Mouse (Mus musculus): ENCODE data around the gene Slc4a5.

Slc4a5 gene

DNA sequence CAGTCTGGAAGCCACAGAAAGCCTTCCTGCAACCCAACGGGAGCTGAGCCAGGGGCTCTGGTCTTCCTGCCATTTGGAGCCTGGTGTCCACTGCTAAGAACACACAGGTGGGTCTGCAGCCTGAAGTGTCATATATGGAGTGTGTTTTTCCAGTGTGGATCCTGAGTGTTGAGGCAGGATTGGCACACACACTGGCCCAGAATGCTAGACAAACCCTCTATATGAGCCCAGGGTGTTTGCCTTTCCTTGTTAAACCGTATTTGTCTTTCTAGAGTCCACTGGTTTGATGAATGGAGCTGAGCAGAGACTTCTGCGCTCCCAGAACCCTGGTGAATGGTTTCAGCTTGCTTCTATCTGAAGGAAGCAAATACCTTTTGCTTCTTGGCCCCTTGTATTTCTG is at the start of gene Slc4a5:
Slc4a5 (plus strand) TSS at position 15 of the 400 bp plus-strand sequence.
- DNase-seq (ENCODE audit: low spot score) = no peak

DNA sequence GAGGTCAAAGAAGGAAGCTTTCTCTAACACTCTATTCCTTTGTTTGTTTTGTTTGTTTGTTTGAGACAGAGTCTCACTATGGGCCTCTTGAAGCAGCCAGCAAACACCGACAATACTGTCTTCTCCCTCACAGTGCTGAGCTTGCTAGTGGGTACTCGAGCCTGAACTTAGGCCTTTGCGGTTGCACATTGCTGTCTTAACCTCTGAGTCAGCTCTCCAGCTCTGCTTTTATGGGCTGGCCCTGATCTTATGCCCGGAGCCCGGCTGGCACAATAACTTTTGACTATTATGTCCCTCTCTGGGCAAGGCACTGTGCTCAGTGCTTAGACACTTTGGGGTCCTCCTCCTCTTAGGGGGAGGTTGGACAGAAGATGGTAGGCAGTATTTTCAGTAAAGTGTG is 49.8 kb upstream of the Slc4a5 start:
- peak; percentile 32 for DNase-seq (ENCODE audit: low spot score)

- DNase-seq (ENCODE audit: low spot score) = no peak
Observed at GRCm38 (mm10) chr6:83171063-83171462, 48.6 kb upstream of the Slc4a5 start.

GRCm38 (mm10) chr6:83172240-83172920 is 47.2 kb upstream of the Slc4a5 start:
- no peak for DNase-seq (ENCODE audit: low spot score)

DNA sequence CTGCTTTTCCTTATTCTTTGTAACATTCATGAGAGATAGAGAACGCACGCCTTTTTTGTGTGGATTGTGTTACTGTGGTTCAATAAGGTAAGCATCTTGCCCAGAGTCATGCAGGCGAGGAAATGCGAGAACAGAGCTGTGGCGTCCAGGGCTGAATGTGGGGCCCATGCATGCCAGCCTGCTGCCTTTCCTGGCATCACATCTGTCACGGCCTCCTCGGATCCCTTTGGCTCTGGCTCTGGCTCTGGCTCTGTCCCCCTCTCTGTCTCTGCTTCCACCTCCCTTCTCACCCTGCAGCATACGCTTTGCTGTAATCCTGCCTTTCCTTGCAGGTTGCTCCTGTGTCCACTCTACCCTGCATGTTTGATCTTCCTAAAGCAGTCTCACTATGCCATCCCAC is 43.6 kb upstream of the Slc4a5 start:
- DNase-seq (ENCODE audit: low spot score) = no peak

GRCm38 (mm10) chr6:83179390-83180117 is 40.1 kb upstream of the Slc4a5 start:
- DNase-seq (ENCODE audit: low spot score) = no peak

DNA sequence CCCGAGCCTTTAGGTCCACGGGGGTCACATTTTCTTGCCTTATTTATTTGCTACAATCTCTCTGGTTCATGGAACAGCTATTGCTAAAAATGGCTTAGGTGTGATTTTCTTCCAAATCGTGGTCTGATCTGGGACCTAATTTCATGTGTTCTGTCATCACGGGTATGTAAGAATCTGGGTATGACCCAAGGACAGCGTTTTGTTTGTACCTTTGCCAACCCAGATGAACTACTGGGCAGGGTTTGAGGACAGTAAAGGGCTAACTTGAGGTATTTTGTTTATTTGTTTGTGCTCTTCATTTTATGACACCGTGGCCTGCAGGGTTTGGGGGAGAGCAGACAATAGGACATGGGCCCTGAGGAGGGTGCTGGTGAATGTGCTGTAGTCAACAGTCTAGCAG is 39.0 kb upstream of the Slc4a5 start:
- no peak for DNase-seq (ENCODE audit: low spot score)

GRCm38 (mm10) chr6:83184858-83185435 is 34.7 kb upstream of the Slc4a5 start:
- no peak for DNase-seq (ENCODE audit: low spot score)

DNA sequence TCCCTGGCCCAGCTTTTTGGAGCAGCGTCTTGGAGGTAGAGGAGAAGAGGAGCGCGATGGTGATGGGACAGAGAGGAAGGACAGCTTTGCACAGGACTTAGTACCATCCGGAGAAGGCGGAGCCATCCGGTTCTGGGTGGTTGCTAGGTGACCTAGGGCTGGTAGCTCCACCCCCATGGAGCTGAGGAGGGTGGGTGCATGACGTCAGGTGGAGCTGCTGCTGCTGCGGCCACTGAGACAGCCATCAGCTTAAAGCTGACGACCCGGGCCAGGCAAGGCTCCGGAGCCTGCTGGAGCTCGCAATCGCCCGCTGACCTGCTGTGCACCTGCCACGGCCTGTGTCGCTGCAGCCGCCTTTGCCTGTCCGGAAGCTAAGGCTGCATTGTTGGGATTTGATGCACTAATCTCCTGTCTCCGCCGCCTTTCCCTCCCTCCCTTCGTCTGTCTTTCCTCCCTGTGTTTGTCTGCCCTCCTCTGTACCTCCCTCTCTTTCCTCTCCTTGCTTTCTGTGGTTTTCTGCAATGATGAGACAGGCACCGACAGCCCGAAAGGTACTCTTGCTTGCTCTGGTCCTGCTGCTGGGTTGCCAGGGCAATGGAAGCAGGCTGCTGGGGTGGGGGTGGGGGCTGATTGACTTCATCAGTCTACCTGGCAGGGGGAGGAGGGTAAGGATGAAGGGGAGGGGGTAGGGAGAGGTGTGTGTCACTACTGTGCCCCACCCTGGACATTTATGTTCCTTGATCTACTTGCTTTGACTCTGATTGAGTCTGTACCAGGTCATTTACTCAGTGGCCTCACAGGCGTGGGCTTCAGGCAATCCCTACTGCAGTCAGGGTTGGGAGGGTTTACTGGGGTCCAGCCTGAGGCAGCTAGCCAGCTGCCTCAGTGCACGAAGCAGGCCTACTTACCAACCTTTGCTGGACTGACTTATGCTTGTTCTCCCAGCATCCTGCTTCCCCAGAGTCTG is 33.5 kb upstream of the Slc4a5 start:
- DNase-seq (ENCODE audit: low spot score) = peak; percentile 24

GRCm38 (mm10) chr6:83186946-83187345 is 32.7 kb upstream of the Slc4a5 start:
- DNase-seq (ENCODE audit: low spot score) = no peak

GRCm38 (mm10) chr6:83193571-83193970 is 26.1 kb upstream of the Slc4a5 start:
- DNase-seq (ENCODE audit: low spot score) = no peak

DNA sequence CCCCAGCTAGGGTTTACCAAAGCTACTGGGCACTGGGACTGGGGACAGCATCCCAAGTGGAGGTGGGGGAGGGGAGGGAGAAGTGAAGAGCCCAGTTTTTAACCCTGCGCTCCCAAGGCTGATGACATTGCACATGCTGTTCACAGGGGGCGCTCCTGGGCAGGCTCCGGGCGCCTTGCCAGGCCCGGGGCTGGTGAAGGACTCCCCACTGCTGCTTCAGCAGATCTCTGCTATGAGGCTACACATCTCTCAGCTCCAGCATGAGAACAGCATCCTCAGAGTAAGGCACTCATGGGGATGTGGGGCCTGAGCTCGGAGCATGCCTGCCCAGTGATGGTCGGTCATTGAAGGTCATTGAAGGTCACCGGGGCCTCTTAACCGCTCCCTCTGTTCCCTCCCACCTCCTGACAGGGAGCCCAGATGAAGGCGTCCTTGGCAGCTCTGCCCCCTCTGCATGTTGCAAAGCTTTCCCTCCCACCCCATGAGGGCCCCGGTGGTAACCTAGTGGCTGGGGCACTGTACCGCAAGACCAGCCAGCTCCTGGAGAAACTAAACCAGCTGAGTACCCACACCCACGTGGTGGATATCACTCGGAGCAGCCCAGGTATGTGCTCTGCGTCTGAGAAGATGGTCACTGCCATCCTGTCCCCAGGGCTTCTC is 22.2 kb upstream of the Slc4a5 start:
- peak; percentile 25 for DNase-seq (ENCODE audit: low spot score)

GRCm38 (mm10) chr6:83203320-83203719 is 16.3 kb upstream of the Slc4a5 start:
- DNase-seq (ENCODE audit: low spot score) = no peak

DNA sequence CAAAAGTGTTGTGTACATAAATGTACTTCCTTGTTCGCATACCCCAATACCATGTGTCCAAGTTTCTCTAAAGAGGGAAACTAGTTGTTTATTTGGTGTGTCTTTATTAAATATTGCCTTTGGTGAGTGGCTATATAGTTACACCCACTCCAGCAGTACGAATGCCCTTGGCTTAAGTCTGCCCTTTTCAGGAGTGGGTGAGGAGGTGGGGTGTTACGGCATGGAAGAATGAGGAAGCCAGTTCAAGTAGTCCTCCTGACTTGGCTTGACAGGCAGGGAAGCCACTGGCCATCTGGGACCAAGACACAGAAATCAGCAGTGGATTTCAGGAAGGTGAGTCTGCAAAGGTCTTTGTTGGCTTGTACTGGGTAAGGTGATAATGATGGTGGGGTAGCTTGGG is 13.8 kb upstream of the Slc4a5 start:
- DNase-seq (ENCODE audit: low spot score) = no peak

- DNase-seq (ENCODE audit: low spot score) = no peak
Observed at GRCm38 (mm10) chr6:83206321-83206720, 13.3 kb upstream of the Slc4a5 start.

DNA sequence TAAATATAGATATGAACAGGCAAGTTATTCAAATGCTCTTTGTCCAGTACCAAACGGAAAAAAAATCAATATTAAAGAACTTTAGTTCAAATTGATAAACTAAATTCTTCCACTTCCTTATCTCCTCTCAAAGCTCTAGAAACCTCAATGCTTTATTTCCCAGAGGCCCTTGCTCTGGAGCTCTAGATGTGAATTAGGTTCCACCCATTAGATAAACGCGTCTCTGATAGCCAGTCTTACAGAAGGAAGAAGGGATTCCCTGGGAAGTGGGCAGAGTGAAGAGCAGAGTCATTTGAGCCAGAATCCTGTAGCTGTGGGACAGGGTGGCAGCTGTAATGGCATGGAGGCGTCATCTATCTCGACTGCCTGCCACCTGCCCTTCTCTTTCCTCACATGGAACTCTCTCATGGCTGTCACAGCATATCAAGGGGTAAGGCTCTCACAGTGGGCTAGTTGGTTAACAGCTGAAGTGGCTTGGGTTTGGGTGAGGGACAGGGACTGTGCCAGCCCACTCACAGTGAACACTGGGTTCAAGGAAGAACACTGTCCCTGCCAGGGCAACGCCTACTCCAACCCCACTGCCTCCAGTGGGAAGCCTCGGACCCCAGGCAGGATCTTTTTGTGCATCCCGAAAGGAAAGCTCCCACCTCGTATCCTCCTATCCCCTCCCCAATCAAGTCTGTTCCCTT is 12.1 kb upstream of the Slc4a5 start:
- no peak for DNase-seq (ENCODE audit: low spot score)

DNA sequence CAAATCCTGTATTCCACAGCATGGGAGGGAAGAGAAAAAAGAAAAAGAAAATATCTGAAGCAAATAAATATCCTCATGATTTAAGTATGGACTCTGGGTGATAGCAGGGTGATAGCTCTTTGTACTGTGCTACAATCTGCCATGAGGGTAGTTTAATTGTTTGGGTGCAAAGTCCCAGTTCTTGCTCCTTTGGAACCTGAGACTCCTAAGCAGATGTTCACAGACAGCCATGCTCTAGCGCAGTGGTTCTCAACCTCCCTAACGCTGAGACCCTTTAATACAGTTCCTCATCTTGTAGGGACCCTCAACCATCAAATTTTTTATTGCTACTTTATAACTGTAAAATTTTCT is 11.6 kb upstream of the Slc4a5 start:
- no peak for DNase-seq (ENCODE audit: low spot score)

DNA sequence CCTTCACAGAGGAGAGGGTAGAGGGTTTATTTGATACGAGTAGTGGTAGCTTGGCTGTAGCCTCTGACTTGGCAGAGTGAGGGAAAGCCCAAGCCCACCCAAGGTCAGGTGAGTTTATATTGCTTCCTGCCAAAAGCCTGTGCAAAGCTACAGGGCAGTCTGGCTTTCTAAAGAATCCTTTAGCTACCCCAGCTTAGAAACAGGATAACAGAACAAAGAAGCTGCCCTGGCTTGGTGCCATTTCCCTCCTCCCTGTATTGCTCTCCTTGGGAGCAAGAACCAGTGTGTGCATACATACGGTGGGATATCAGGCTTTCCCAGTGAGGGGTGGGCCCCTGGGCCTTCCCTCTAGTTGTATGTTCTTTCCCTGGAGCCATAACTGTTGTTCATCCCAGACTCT is 9.1 kb upstream of the Slc4a5 start:
- no peak for DNase-seq (ENCODE audit: low spot score)

GRCm38 (mm10) chr6:83211526-83211925 is 8.1 kb upstream of the Slc4a5 start:
- no peak for DNase-seq (ENCODE audit: low spot score)

DNA sequence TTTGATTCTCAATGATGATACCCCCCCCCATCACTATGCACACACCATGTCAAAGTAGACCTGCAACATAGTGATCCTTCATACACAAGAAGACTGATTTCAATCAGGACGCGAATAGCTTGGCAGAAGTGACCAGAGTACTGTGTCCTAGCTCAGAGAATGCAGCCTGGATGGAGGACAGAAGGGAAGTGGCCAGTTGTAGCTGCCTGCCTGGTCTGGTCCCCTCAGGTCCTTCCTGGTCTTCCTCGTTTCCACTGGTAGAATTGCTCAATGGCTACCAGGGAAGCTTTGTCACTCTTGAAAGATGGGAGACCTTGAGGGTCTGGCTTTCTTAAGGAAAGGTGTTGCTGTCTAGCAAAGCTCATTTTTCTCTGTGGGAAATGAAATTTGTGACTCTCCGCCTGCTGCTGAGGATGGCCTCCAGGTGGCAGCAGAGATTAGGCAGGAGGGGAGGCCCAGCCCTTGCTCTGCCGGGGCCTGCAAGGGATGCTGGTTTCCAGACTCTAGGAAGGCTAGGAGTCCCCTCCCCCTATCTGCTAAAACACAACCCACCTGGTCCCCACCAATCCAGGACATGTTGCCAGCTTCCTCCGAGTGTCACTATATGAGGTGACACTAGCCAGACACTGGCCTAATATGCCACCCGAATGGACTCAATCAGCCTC is 4.5 kb upstream of the Slc4a5 start:
- peak; percentile 74 for DNase-seq (ENCODE audit: low spot score)

- no peak for DNase-seq (ENCODE audit: low spot score)
Observed at GRCm38 (mm10) chr6:83231486-83231885, 11.9 kb downstream of the Slc4a5 start.

All from urinary bladder, postnatal 14 days (tissue).